Comparison of ENCODE assay signal across 8 mouse cellular contexts in the genomic region with DNA sequence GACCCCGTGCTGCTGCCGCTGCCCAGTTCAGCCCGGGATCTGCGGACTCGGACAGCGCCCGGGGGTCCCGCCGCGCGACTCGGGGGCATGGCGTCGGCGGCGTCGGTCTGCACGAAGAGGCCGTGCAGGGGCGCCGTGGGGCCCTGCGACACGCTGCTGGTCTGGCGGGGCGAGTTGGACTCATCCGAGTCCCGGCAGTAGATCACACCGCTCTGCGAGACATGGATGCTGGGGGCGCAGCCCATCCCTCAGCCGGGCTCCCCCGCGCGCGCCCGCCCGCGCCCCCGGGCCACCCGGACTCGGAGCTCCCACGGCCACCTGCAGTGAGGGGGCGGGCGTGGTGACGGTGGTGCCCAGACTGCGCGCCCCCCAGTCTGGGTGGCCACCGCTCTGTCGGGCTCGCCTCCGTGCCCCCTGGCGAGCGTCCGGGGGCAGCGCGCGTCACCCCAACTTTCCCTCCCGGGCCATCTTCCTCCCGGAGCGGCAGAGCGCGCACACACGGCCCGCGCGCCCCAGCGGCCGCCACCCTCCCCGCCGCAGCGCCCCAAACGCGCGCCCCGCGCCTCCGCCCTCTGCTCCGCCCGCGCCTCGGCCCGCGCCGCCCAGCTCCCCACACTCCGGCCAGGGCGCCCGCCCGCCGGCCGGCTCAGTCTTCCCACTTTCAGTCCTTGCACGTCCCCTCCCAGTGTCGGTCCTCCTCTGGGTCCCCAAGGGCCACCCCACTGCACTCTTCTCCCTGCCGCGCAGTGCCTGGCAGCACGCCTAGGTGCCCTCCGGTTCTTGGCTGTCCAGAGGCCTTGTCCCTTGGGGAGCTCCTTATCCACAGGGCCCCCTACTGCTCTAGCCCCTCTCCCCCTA. TPM values are rescaled to one million over a fixed set of nuclear protein-coding genes. Genes with fewer than 3 reads are reported as not detected.
DNase-seq lines count a peak whose midpoint lies in the region; ATAC-seq and TF ChIP-seq lines count a peak whose summit lies in the region.

No protein-coding gene starts in this region.

- peak overlapping the region; percentile 95 for H3K4me2 ChIP-seq in intestine, postnatal 0 days (replicated peaks; ENCODE audit: low read depth)

- no peak for TF ChIP-seq CTCF in intestine, postnatal 0 days (IDR thresholded peaks at IDR 0.05; ENCODE audit: low read depth)
- no peak for TF ChIP-seq CTCF in small intestine, adult 2 months (IDR thresholded peaks at IDR 0.05; ENCODE audit: extremely low read depth, insufficient read length, insufficient replicate concordance, low read depth, low read length)

- 2% methylated on average over 74 of the region's 96 CpGs for WGBS in intestine, postnatal 0 days
- WGBS in small intestine, adult 2 months, result 3% methylated on average over 93 of the region's 96 CpGs

- H3K27ac ChIP-seq in intestine, postnatal 0 days (ENCODE audit: low read depth, low read length), result no peak overlapping the region
- H3K27ac ChIP-seq in small intestine, adult 2 months (ENCODE audit: insufficient read depth, low read depth, low read length), result no peak overlapping the region

- peak overlapping the region; percentile 51 for H3K9ac ChIP-seq in intestine, postnatal 0 days (ENCODE audit: low read depth, low read length)

- H3K4me1 ChIP-seq in intestine, postnatal 0 days (replicated peaks; ENCODE audit: control insufficient read depth, insufficient read depth, low read length), result peaks cover 3% of the 10 kb centered on the region; the same call in 1 of the 2 replicates
- no peaks in the 10 kb centered on the region for H3K4me1 ChIP-seq in small intestine, adult 2 months (ENCODE audit: control insufficient read depth, insufficient read depth, insufficient read length, low read length)

- H3K9me3 ChIP-seq in intestine, postnatal 0 days (ENCODE audit: control insufficient read depth), result no peaks in the 10 kb centered on the region

- ATAC-seq in intestine, postnatal 0 days, result peak; percentile 70

- H3K36me3 ChIP-seq in intestine, postnatal 0 days (ENCODE audit: control insufficient read depth, insufficient read depth), result no peaks in the 10 kb centered on the region
- no peaks in the 10 kb centered on the region for H3K36me3 ChIP-seq in small intestine, adult 2 months (ENCODE audit: control insufficient read depth, insufficient read depth, low read length)

- peaks cover 9% of the 10 kb centered on the region; the same call in 1 of the 2 replicates for H3K27me3 ChIP-seq in intestine, postnatal 0 days (replicated peaks; ENCODE audit: control insufficient read depth, insufficient read depth, low read length)
- H3K27me3 ChIP-seq in small intestine, adult 2 months (ENCODE audit: control insufficient read depth, insufficient read depth, low read length), result no peaks in the 10 kb centered on the region; the same call in 1 of the 2 replicates

- peak overlapping the region; percentile 64 for H3K4me3 ChIP-seq in intestine, postnatal 0 days (ENCODE audit: low read depth, low read length)
- peak overlapping the region; percentile 75 for H3K4me3 ChIP-seq in small intestine, adult 2 months (ENCODE audit: low read depth, low read length)

- intact Hi-C loops in gastrocnemius, postnatal 14 days (cut with DNase I; ENCODE audit: low total_unique reads), result no loop called here
- intact Hi-C loops in left cerebral cortex, postnatal 25 days (cut with DNase I), result loop anchor here (2.0 to 5.0 kb wide), 2 partner anchors 64 to 140 kb away; no protein-coding TSS in a partner anchor

- peak; percentile 80 for DNase-seq in adrenal gland, postnatal 25 days
- peak; percentile 19 for DNase-seq in embryo, embryonic 10 days (ENCODE audit: low spot score)
- DNase-seq in gastrocnemius, postnatal 14 days, result peak; percentile 32
- peak; percentile 50 to 51 for DNase-seq in left cerebral cortex, postnatal 25 days (ENCODE audit: low spot score in 2 of 2)
- DNase-seq in mesoderm, embryonic 11.5 days (ENCODE audit: low read depth, low spot score), result peak; percentile 21
- no peak for DNase-seq in MN1 (ENCODE audit: low spot score)

- TF ChIP-seq POLR2A in small intestine, adult 2 months (IDR thresholded peaks at IDR 0.05; ENCODE audit: low read depth, low read length), result no peak

RNA-seq across cellular contexts. Expression of a gene that starts 27.3 kb away (rescaled TPM):
- 122 and 142 TPM in 2 replicates for total RNA-seq in adrenal gland, postnatal 25 days (2021)
- 1 to 10 TPM; 3.9 to 5.1 TPM for total RNA-seq in gastrocnemius, postnatal 14 days (2021)
- polyA plus RNA-seq in intestine, postnatal 0 days (2015; fragmentation: Nextera tagmentation; extraction: Ambion mirVana), result 6.2 and 6.9 TPM in 2 replicates
- total RNA-seq in left cerebral cortex, postnatal 25 days (2021), result 100 to 1,000 TPM; 115 to 148 TPM
- 3.4 and 4.8 TPM in 2 replicates for polyA plus RNA-seq in small intestine, adult 2 months (2012; rRNA removed)

Comparison
In these comparisons a context has a peak if more than half of its experiments do, and no peak if none do; other contexts are left out.
1. RNA of a gene that starts 27.3 kb away (total RNA-seq): 115 to 148 TPM in left cerebral cortex, postnatal 25 days and 122 to 142 TPM in adrenal gland, postnatal 25 days; 3.9 to 5.1 TPM in gastrocnemius, postnatal 14 days; every median in the first group is over 10 times any median in the second.